ENCODE assay signal across 8 mouse cellular contexts in genomic region chr9:67831359-67832045, GRCm38 (mm10). TPM values are rescaled to one million over a fixed set of nuclear protein-coding genes. Genes with fewer than 3 reads are reported as not detected.
A peak's percentile ranks its signal among the peaks of the same experiment; 100 is the strongest.
DNase-seq lines count a peak whose midpoint lies in the region; ATAC-seq and TF ChIP-seq lines count a peak whose summit lies in the region.

No protein-coding gene starts in this region.

- ATAC-seq in liver, postnatal 0 days = peak; percentile 53
- peak; percentile 50 for ATAC-seq in stomach, postnatal 0 days (ENCODE audit: low FRiP score, low TSS enrichment)

- H3K27me3 ChIP-seq in hindbrain, embryonic 10.5 days (ENCODE audit: insufficient read depth, poor library complexity, severe bottlenecking) = peaks cover 57% of the 10 kb centered on the region
- H3K27me3 ChIP-seq in liver, postnatal 0 days (ENCODE audit: insufficient read depth, low read length) = peaks cover 32% of the 10 kb centered on the region
- H3K27me3 ChIP-seq in stomach, postnatal 0 days (ENCODE audit: control insufficient read depth, insufficient read depth, low read length) = no peaks in the 10 kb centered on the region

- H3K4me3 ChIP-seq in hindbrain, embryonic 10.5 days = peak overlapping the region; percentile 61
- H3K4me3 ChIP-seq in liver, postnatal 0 days (ENCODE audit: low read depth, low read length) = peak overlapping the region; percentile 58
- peak overlapping the region; percentile 57 for H3K4me3 ChIP-seq in stomach, postnatal 0 days (ENCODE audit: low read depth, low read length)

- no peak for TF ChIP-seq EP300 in liver, postnatal 0 days (IDR thresholded peaks at IDR 0.05; ENCODE audit: low read depth)
- TF ChIP-seq EP300 in stomach, postnatal 0 days (optimal IDR thresholded peaks at IDR 0.05) = no peak

- TF ChIP-seq CTCF in liver, postnatal 0 days (IDR thresholded peaks at IDR 0.05; ENCODE audit: low read depth) = no peak
- no peak for TF ChIP-seq CTCF in stomach, postnatal 0 days (IDR thresholded peaks at IDR 0.05; ENCODE audit: low read depth)

- H3K27ac ChIP-seq in hindbrain, embryonic 10.5 days = peak overlapping the region; percentile 66
- no peak overlapping the region for H3K27ac ChIP-seq in liver, postnatal 0 days (ENCODE audit: low read depth)
- peak overlapping the region; percentile 53 for H3K27ac ChIP-seq in stomach, postnatal 0 days (replicated peaks)

- peaks cover 21% of the 10 kb centered on the region for H3K4me1 ChIP-seq in hindbrain, embryonic 10.5 days (replicated peaks)
- H3K4me1 ChIP-seq in liver, postnatal 0 days (ENCODE audit: insufficient read depth) = peaks cover 14% of the 10 kb centered on the region
- H3K4me1 ChIP-seq in stomach, postnatal 0 days (replicated peaks; ENCODE audit: control insufficient read depth, insufficient read depth) = no peaks in the 10 kb centered on the region

- under 1% methylated on average over 57 of the region's 57 CpGs for WGBS in hindbrain, embryonic 10.5 days
- WGBS in liver, postnatal 0 days (ENCODE audit: insufficient replicate concordance) = 3% methylated on average over 41 of the region's 57 CpGs
- WGBS in stomach, postnatal 0 days = under 1% methylated on average over 57 of the region's 57 CpGs

- no peaks in the 10 kb centered on the region for H3K36me3 ChIP-seq in hindbrain, embryonic 10.5 days
- H3K36me3 ChIP-seq in liver, postnatal 0 days (replicated peaks; ENCODE audit: insufficient read depth, low read length) = no peaks in the 10 kb centered on the region
- no peaks in the 10 kb centered on the region for H3K36me3 ChIP-seq in stomach, postnatal 0 days (ENCODE audit: control insufficient read depth, insufficient read depth, low read length)

- H3K9me3 ChIP-seq in hindbrain, embryonic 10.5 days = no peaks in the 10 kb centered on the region
- no peaks in the 10 kb centered on the region for H3K9me3 ChIP-seq in liver, postnatal 0 days (ENCODE audit: low read length)
- no peaks in the 10 kb centered on the region for H3K9me3 ChIP-seq in stomach, postnatal 0 days (ENCODE audit: control insufficient read depth, low read length)

- H3K9ac ChIP-seq in liver, postnatal 0 days (replicated peaks) = peak overlapping the region; percentile 48; the same call in 1 of the 2 replicates
- H3K9ac ChIP-seq in stomach, postnatal 0 days (ENCODE audit: low read length) = peak overlapping the region; percentile 53

- peak; percentile 37 for DNase-seq in embryo, embryonic 10 days (ENCODE audit: low spot score)
- DNase-seq in embryo, embryonic 9.5 days (ENCODE audit: extremely low spot score) = no peak
- peak; percentile 18 for DNase-seq in ovary, postnatal 36 days (ENCODE audit: low spot score)
- no peak for DNase-seq in ovary, postnatal 14 days (ENCODE audit: low spot score)
- peak; percentile 48 for DNase-seq in hindbrain, embryonic 10.5 days (ENCODE audit: low spot score)
- peak; percentile 30 for DNase-seq in liver, postnatal 0 days
- peak; percentile 46 for DNase-seq in stomach, postnatal 0 days (ENCODE audit: low spot score)
- no peak for DNase-seq in urinary bladder, postnatal 25 days (ENCODE audit: low spot score)

- peak overlapping the region; percentile 93 for H3K4me2 ChIP-seq in liver, postnatal 0 days (ENCODE audit: low read depth, low read length)
- H3K4me2 ChIP-seq in stomach, postnatal 0 days (replicated peaks; ENCODE audit: low read depth) = peak overlapping the region; percentile 92

RNA-seq across cellular contexts. Expression of gene C2cd4a, which starts 0.6 kb away (rescaled TPM):
- not detected in 2 replicates for polyA plus RNA-seq in hindbrain, embryonic 10.5 days (2016; fragmentation: Nextera tagmentation; extraction: Ambion mirVana)
- 0.09 and 0.89 TPM in 2 replicates for polyA plus RNA-seq in liver, postnatal 0 days (2015; fragmentation: Nextera tagmentation; extraction: Ambion mirVana)
- 2.8 and 3.6 TPM in 2 replicates for polyA plus RNA-seq in stomach, postnatal 0 days (2015; fragmentation: Nextera tagmentation; extraction: Ambion mirVana)

RNA-seq across cellular contexts. Expression of gene Vps13c, which starts 8.7 kb away (rescaled TPM):
- 3.8 and 5.4 TPM in 2 replicates for polyA plus RNA-seq in hindbrain, embryonic 10.5 days (2016; fragmentation: Nextera tagmentation; extraction: Ambion mirVana)
- 3.2 and 3.4 TPM in 2 replicates for polyA plus RNA-seq in liver, postnatal 0 days (2015; fragmentation: Nextera tagmentation; extraction: Ambion mirVana)
- 3.8 and 4.5 TPM in 2 replicates for polyA plus RNA-seq in stomach, postnatal 0 days (2015; fragmentation: Nextera tagmentation; extraction: Ambion mirVana)

Comparison
In these comparisons a context has a peak if more than half of its experiments do, and no peak if none do; other contexts are left out.
1. DNase-seq: peak in embryo, embryonic 10 days (single experiment), ovary, postnatal 36 days (single experiment), hindbrain, embryonic 10.5 days (single experiment), liver, postnatal 0 days (single experiment) and stomach, postnatal 0 days (single experiment); none in embryo, embryonic 9.5 days (single experiment), ovary, postnatal 14 days (single experiment) and urinary bladder, postnatal 25 days (single experiment).
2. Peak in every context shown above with its lines, with median percentiles within 50 percentile points of each other: H3K4me3 ChIP-seq.